Mouse (Mus musculus): ENCODE measurements around the gene Bsnd. TPM values are rescaled to one million over a fixed set of nuclear protein-coding genes. Genes with fewer than 3 reads are reported as not detected.

Gene Bsnd
- polyA plus RNA-seq, 1 experiment from 2014 or later = not detected

DNA sequence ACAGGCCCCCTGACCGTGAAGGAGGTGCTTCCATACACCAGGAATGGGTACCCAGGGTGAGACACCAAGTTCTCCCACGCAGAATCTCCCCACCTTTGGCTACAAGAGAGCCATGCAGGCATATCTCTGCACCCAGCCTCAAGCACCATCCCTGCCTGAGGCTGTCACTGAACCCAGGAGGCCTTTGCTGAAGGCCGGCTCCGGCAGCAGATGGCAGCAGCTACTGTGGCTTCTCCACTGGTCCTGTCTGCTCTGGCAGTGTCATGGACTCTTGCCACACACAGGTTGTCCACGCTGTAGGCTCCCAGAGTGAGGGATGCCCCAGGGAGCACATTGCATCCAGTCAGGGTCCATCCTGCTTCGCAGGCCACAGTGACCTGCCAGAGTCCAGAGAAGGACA lies 48.9 kb downstream of the Bsnd start:
- 80% methylated on average over 6 of the region's 6 CpGs for WGBS
- ATAC-seq = 0 out of 2 replicates have a peak, but pooled peaks have one; percentile 13

DNA sequence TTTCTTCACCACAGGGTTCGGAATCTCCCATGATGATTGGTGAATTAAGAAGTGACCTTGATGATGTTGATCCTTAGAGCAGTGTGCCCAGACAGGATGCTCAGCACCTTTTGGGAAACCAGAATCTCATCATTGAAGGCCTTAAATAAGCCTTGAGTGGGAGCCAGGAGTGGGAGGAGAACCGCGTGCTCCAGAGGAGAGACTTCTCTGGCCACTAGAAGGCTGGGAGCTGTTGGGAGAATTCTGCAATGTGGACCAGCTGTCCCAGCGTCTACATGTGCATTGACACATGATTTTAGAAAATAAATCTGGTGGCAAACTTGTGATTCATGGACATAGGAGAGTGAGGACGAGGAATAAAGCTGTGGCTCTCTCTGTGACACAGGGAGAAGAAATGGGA lies 53.3 kb downstream of the Bsnd start:
- H3K36me3 ChIP-seq (ENCODE audit: control insufficient read depth, insufficient read depth, low read length) = peaks cover 42% of the 10 kb centered on the region
- H3K4me1 ChIP-seq (ENCODE audit: control insufficient read depth, insufficient read depth, low read depth, low read length) = no peaks in the 10 kb centered on the region
- no peaks in the 10 kb centered on the region for H3K9me3 ChIP-seq (ENCODE audit: control insufficient read depth, low read length)
- H3K27me3 ChIP-seq (replicated peaks; ENCODE audit: control insufficient read depth, insufficient read depth, low read length) = no peaks in the 10 kb centered on the region
- no peak overlapping the region for H3K27ac ChIP-seq (ENCODE audit: low read depth, low read length)
- 91% methylated on average over 5 of the region's 5 CpGs for WGBS
- no peak for ATAC-seq
- no peak overlapping the region for H3K9ac ChIP-seq (ENCODE audit: low read depth, low read length)
- no peak overlapping the region for H3K4me2 ChIP-seq (ENCODE audit: low read length)
- H3K4me3 ChIP-seq (ENCODE audit: low read length) = no peak overlapping the region

More for the DNA sequence above, 48.9 kb downstream of the Bsnd start:
- Histone ChIP-seq H3K27me3 (replicated peaks; ENCODE audit: control insufficient read depth, insufficient read depth, low read length) (no peaks in the 10 kb centered on the region), H3K9me3 (ENCODE audit: control insufficient read depth, low read length) (no peaks in the 10 kb centered on the region), H3K4me3 (ENCODE audit: low read length) (no peak overlapping the region), H3K4me2 (ENCODE audit: low read length) (no peak overlapping the region), H3K36me3 (ENCODE audit: control insufficient read depth, insufficient read depth, low read length) (peaks cover 16% of the 10 kb centered on the region), H3K4me1 (ENCODE audit: control insufficient read depth, insufficient read depth, low read depth, low read length) (no peaks in the 10 kb centered on the region), H3K27ac (ENCODE audit: low read depth, low read length) (no peak overlapping the region), H3K9ac (ENCODE audit: low read depth, low read length) (no peak overlapping the region)

DNA sequence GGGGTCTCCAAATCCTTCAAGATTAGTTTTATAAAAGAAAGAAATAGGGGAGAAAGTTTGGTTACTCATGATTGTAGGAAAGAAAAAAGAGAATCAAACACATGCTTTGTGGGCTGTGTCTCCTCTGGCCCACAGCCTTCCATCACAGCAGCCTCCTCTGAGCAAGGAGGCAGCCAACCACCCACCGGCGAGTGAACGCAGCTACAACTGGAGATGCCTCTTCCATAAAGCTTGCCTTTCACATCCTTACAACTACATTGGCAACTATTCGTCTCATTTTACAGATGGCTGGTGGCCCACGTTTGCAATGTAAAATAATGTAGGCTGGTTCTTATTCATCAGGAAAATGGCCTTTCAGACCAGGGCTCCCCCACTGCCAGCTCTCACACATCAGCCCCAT lies 54.9 kb downstream of the Bsnd start:
- Histone ChIP-seq H3K4me1 (ENCODE audit: control insufficient read depth, insufficient read depth, low read depth, low read length) (no peaks in the 10 kb centered on the region), H3K36me3 (ENCODE audit: control insufficient read depth, insufficient read depth, low read length) (peaks cover 45% of the 10 kb centered on the region), H3K4me2 (ENCODE audit: low read length) (no peak overlapping the region), H3K9ac (ENCODE audit: low read depth, low read length) (no peak overlapping the region), H3K27me3 (replicated peaks; ENCODE audit: control insufficient read depth, insufficient read depth, low read length) (no peaks in the 10 kb centered on the region), H3K9me3 (ENCODE audit: control insufficient read depth, low read length) (no peaks in the 10 kb centered on the region), H3K27ac (ENCODE audit: low read depth, low read length) (no peak overlapping the region), H3K4me3 (ENCODE audit: low read length) (no peak overlapping the region)
- no peak for ATAC-seq
- WGBS = 90% methylated on average over 5 of the region's 5 CpGs

DNA sequence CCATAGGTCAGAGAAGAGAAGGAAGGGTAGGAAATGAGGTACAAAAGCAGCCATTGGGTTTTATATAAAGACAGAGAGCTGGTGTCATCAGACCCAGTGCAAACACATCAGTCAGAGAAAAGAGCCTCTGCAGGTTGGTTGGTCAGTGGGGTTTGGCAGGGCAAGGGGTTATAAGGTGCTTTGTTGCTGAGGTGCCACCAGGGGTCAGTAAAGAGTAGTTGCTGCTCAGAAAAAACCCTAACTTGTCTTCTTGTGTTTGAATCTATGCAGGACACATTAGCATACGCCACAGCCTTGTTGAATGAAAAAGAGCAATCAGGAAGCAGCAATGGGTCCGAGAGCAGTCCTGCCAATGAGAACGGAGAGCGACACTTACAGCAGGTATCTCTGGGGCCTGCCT lies 55.6 kb downstream of the Bsnd start:
- H3K9me3 ChIP-seq (ENCODE audit: control insufficient read depth, low read length) = no peaks in the 10 kb centered on the region
- no peak overlapping the region for H3K4me2 ChIP-seq (ENCODE audit: low read length)
- 62% methylated on average over 4 of the region's 4 CpGs for WGBS
- H3K4me1 ChIP-seq (ENCODE audit: control insufficient read depth, insufficient read depth, low read depth, low read length) = no peaks in the 10 kb centered on the region
- H3K4me3 ChIP-seq (ENCODE audit: low read length) = no peak overlapping the region
- H3K27ac ChIP-seq (ENCODE audit: low read depth, low read length) = no peak overlapping the region
- peaks cover 48% of the 10 kb centered on the region for H3K36me3 ChIP-seq (ENCODE audit: control insufficient read depth, insufficient read depth, low read length)
- ATAC-seq = no peak
- H3K9ac ChIP-seq (ENCODE audit: low read depth, low read length) = no peak overlapping the region
- no peaks in the 10 kb centered on the region for H3K27me3 ChIP-seq (replicated peaks; ENCODE audit: control insufficient read depth, insufficient read depth, low read length)

DNA sequence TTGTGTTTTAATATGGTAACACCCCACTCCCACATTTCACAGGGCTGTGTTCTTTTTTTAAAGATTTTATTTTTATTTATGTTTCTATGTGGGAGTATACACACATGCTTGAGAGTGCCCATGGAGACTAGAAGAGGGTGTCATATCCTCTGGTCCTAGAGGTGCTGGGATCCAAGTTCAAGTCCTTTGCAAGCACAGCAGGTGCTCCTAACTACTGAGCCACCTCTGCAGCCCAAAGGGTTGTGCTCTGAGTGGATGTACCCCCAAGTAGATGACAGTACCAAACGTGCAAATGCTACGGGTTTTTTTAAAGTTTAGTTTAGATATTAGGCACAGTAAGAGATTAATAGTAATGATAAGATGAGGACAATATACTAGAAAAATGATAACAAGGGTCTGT lies 56.7 kb downstream of the Bsnd start:
- Histone ChIP-seq H3K27ac (ENCODE audit: low read depth, low read length) (no peak overlapping the region), H3K4me3 (ENCODE audit: low read length) (no peak overlapping the region), H3K4me1 (ENCODE audit: control insufficient read depth, insufficient read depth, low read depth, low read length) (no peaks in the 10 kb centered on the region), H3K4me2 (ENCODE audit: low read length) (no peak overlapping the region), H3K9me3 (ENCODE audit: control insufficient read depth, low read length) (no peaks in the 10 kb centered on the region), H3K9ac (ENCODE audit: low read depth, low read length) (no peak overlapping the region), H3K36me3 (ENCODE audit: control insufficient read depth, insufficient read depth, low read length) (peaks cover 56% of the 10 kb centered on the region), H3K27me3 (replicated peaks; ENCODE audit: control insufficient read depth, insufficient read depth, low read length) (no peaks in the 10 kb centered on the region)
- 91% methylated on average over 2 of the region's 2 CpGs for WGBS
- no peak for ATAC-seq

Other genes with a start within 250 kb of the Bsnd start
- 5.8 and 7.3 TPM in 2 replicates for gene Usp24, start 176.1 kb downstream of the Bsnd start, polyA plus RNA-seq (2015; fragmentation: Nextera tagmentation; extraction: Ambion mirVana)
- gene Pcsk9, start 28.0 kb downstream of the Bsnd start, polyA plus RNA-seq (2015; fragmentation: Nextera tagmentation; extraction: Ambion mirVana) = 11.2 and 11.4 TPM in 2 replicates
- 4.0 and 5.3 TPM in 2 replicates for gene Dhcr24, start 68.8 kb upstream of the Bsnd start, polyA plus RNA-seq (2015; fragmentation: Nextera tagmentation; extraction: Ambion mirVana)
- 0.17 TPM in 1 of 2 replicates, not detected in the other for gene Lexm, start 125.0 kb upstream of the Bsnd start, polyA plus RNA-seq (2015; fragmentation: Nextera tagmentation; extraction: Ambion mirVana)
- gene Ttc22, start 130.1 kb upstream of the Bsnd start, polyA plus RNA-seq (2015; fragmentation: Nextera tagmentation; extraction: Ambion mirVana) = 1.5 and 1.6 TPM in 2 replicates
- 9.3 and 10.8 TPM in 2 replicates for gene Pars2, start 158.8 kb upstream of the Bsnd start, polyA plus RNA-seq (2015; fragmentation: Nextera tagmentation; extraction: Ambion mirVana)
- gene Ttc4, start 186.7 kb upstream of the Bsnd start, polyA plus RNA-seq (2015; fragmentation: Nextera tagmentation; extraction: Ambion mirVana) = 140 and 152 TPM in 2 replicates
- gene Mroh7, start 238.6 kb upstream of the Bsnd start, polyA plus RNA-seq (2015; fragmentation: Nextera tagmentation; extraction: Ambion mirVana) = 0.41 and 1.2 TPM in 2 replicates
- not detected in 2 replicates for gene Fam151a, start 241.6 kb upstream of the Bsnd start, polyA plus RNA-seq (2015; fragmentation: Nextera tagmentation; extraction: Ambion mirVana)